Mouse (Mus musculus): ENCODE results near the gene Tlr6. TPM values are rescaled to one million over a fixed set of nuclear protein-coding genes. Genes with fewer than 3 reads are reported as not detected.

Gene Tlr6
- polyA plus RNA-seq, 1 experiment from 2014 or later: 0.57 TPM

- Histone ChIP-seq H3K4me2 (replicated peaks; ENCODE audit: low read depth) (no peak overlapping the region), H3K9ac (ENCODE audit: low read length) (no peak overlapping the region), H3K27ac (replicated peaks) (no peak overlapping the region), H3K9me3 (ENCODE audit: control insufficient read depth, low read length) (no peaks in the 10 kb centered on the region), H3K36me3 (ENCODE audit: control insufficient read depth, insufficient read depth, low read length) (no peaks in the 10 kb centered on the region), H3K4me1 (replicated peaks; ENCODE audit: control insufficient read depth, insufficient read depth) (no peaks in the 10 kb centered on the region), H3K4me3 (ENCODE audit: low read depth, low read length) (no peak overlapping the region), H3K27me3 (ENCODE audit: control insufficient read depth, insufficient read depth, low read length) (no peaks in the 10 kb centered on the region)
- 78% methylated on average over 11 of the region's 11 CpGs for WGBS
- TF ChIP-seq EP300 (optimal IDR thresholded peaks at IDR 0.05): no peak
- no peak for TF ChIP-seq CTCF (IDR thresholded peaks at IDR 0.05; ENCODE audit: low read depth)
- no peak for ATAC-seq (ENCODE audit: low FRiP score, low TSS enrichment)
- no peak for DNase-seq (ENCODE audit: low spot score)
These were observed 42.2 kb downstream of the Tlr6 start for GRCm38 (mm10) chr5:64917721-64918120.

DNA sequence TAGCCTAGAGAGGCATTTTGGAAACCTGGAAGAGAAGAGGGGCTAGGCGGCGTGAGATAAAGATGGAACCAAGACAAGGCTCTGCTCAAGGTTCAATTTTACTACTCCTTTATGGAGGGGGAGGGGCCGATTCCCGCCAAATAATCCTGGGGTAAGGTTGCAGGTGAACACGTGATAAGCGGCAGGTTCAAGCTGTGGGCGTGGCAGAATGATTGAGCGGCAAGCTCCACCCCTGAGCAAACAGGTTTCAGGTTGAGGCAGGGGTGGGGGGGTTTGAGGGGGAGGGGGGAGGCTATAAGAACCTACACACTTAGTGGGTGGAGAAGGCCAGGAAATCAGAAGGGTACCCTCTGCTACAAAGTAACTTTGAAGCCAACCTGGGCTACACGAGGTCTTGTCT, 42.7 kb downstream of the Tlr6 start:
- TF ChIP-seq CTCF (IDR thresholded peaks at IDR 0.05; ENCODE audit: low read depth): no peak
- TF ChIP-seq EP300 (optimal IDR thresholded peaks at IDR 0.05): no peak
- WGBS: 95% methylated on average over 9 of the region's 9 CpGs

GRCm38 (mm10) chr5:64908585-64909284, 51.2 kb downstream of the Tlr6 start:
- H3K9me3 ChIP-seq (ENCODE audit: control insufficient read depth, low read length): no peaks in the 10 kb centered on the region
- WGBS: 61% methylated on average over 6 of the region's 6 CpGs
- H3K36me3 ChIP-seq (ENCODE audit: control insufficient read depth, insufficient read depth, low read length): no peaks in the 10 kb centered on the region
- DNase-seq (ENCODE audit: low spot score) (no peak), ATAC-seq (ENCODE audit: low FRiP score, low TSS enrichment) (no peak)
- no peak overlapping the region for H3K9ac ChIP-seq (ENCODE audit: low read length)
- H3K4me1 ChIP-seq (replicated peaks; ENCODE audit: control insufficient read depth, insufficient read depth): no peaks in the 10 kb centered on the region
- no peak overlapping the region for H3K27ac ChIP-seq (replicated peaks)
- H3K4me2 ChIP-seq (replicated peaks; ENCODE audit: low read depth): no peak overlapping the region
- H3K27me3 ChIP-seq (ENCODE audit: control insufficient read depth, insufficient read depth, low read length): no peaks in the 10 kb centered on the region
- H3K4me3 ChIP-seq (ENCODE audit: low read depth, low read length): no peak overlapping the region
- no peak for TF ChIP-seq EP300 (optimal IDR thresholded peaks at IDR 0.05)
- TF ChIP-seq CTCF (IDR thresholded peaks at IDR 0.05; ENCODE audit: low read depth): no peak

More for the DNA sequence above, 42.7 kb downstream of the Tlr6 start:
- ATAC-seq (ENCODE audit: low FRiP score, low TSS enrichment) (no peak), DNase-seq (ENCODE audit: low spot score) (no peak)
- no peaks in the 10 kb centered on the region for H3K4me1 ChIP-seq (replicated peaks; ENCODE audit: control insufficient read depth, insufficient read depth)
- H3K9me3 ChIP-seq (ENCODE audit: control insufficient read depth, low read length): no peaks in the 10 kb centered on the region
- no peak overlapping the region for H3K27ac ChIP-seq (replicated peaks)
- no peaks in the 10 kb centered on the region for H3K27me3 ChIP-seq (ENCODE audit: control insufficient read depth, insufficient read depth, low read length)
- H3K36me3 ChIP-seq (ENCODE audit: control insufficient read depth, insufficient read depth, low read length): no peaks in the 10 kb centered on the region
- no peak overlapping the region for H3K9ac ChIP-seq (ENCODE audit: low read length)
- no peak overlapping the region for H3K4me2 ChIP-seq (replicated peaks; ENCODE audit: low read depth)
- H3K4me3 ChIP-seq (ENCODE audit: low read depth, low read length): no peak overlapping the region

DNA sequence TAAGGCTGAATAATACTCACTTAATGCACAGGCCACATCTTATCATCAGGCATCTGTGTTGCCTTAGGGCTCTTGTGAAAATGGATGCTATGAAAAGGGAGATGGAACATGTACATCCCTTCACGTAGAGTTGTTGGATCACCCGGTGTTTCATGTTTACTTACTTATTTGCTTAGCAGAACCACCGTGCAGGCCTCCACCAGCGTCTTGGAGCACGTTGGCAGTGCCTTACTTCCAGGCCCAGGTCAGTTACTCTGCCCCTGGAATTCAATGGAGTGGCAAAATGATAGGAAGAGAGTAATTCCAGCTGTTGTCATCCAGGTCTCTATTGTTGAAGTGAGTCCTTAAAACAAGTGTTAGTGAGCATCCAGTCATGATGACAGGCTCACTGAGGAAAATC, 52.0 kb downstream of the Tlr6 start:
- no peak for DNase-seq (ENCODE audit: low spot score)
- WGBS: 76% methylated on average over 5 of the region's 5 CpGs
- Histone ChIP-seq H3K9ac (ENCODE audit: low read length) (no peak overlapping the region), H3K36me3 (ENCODE audit: control insufficient read depth, insufficient read depth, low read length) (no peaks in the 10 kb centered on the region), H3K27ac (replicated peaks) (no peak overlapping the region), H3K27me3 (ENCODE audit: control insufficient read depth, insufficient read depth, low read length) (no peaks in the 10 kb centered on the region), H3K4me3 (ENCODE audit: low read depth, low read length) (no peak overlapping the region), H3K4me1 (replicated peaks; ENCODE audit: control insufficient read depth, insufficient read depth) (no peaks in the 10 kb centered on the region), H3K4me2 (replicated peaks; ENCODE audit: low read depth) (no peak overlapping the region), H3K9me3 (ENCODE audit: control insufficient read depth, low read length) (no peaks in the 10 kb centered on the region)
- no peak for TF ChIP-seq CTCF (IDR thresholded peaks at IDR 0.05; ENCODE audit: low read depth)
- no peak for TF ChIP-seq EP300 (optimal IDR thresholded peaks at IDR 0.05)
- ATAC-seq (ENCODE audit: low FRiP score, low TSS enrichment): no peak

- no peak overlapping the region for H3K4me3 ChIP-seq (ENCODE audit: low read depth, low read length)
- ATAC-seq (ENCODE audit: low FRiP score, low TSS enrichment) (no peak), DNase-seq (ENCODE audit: low spot score) (no peak)
- 74% methylated on average over 13 of the region's 14 CpGs for WGBS
- no peak overlapping the region for H3K27ac ChIP-seq (replicated peaks)
- no peak overlapping the region for H3K4me2 ChIP-seq (replicated peaks; ENCODE audit: low read depth)
- TF ChIP-seq EP300 (optimal IDR thresholded peaks at IDR 0.05) (no peak), CTCF (IDR thresholded peaks at IDR 0.05; ENCODE audit: low read depth) (no peak)
- H3K4me1 ChIP-seq (replicated peaks; ENCODE audit: control insufficient read depth, insufficient read depth): no peaks in the 10 kb centered on the region
- H3K36me3 ChIP-seq (ENCODE audit: control insufficient read depth, insufficient read depth, low read length): no peaks in the 10 kb centered on the region
- no peak overlapping the region for H3K9ac ChIP-seq (ENCODE audit: low read length)
- no peaks in the 10 kb centered on the region for H3K9me3 ChIP-seq (ENCODE audit: control insufficient read depth, low read length)
- no peaks in the 10 kb centered on the region for H3K27me3 ChIP-seq (ENCODE audit: control insufficient read depth, insufficient read depth, low read length)
These were observed 54.2 kb downstream of the Tlr6 start for GRCm38 (mm10) chr5:64905516-64906271.

MicroRNA genes within 50 kb of the gene (microRNA counts, 519-probe panel; counts per million panel counts)
- 3,906 counts per million, percentile 28 among the panel's probes with 10 or more counts for microRNA mmu-miR-574-3p
- microRNA mmu-miR-574-5p: not detected

Small RNA genes lying within 50 kb of the gene (microRNA-seq; reads per million reads assigned to microRNA genes)
- gene Mir574: 254 reads per million, percentile 57 among the genes with 10 or more reads in this experiment

Other genes with a start within 250 kb of the Tlr6 start
- gene Klf3, start 156.7 kb downstream of the Tlr6 start, polyA plus RNA-seq (2015; fragmentation: Nextera tagmentation; extraction: Ambion mirVana): 97.5 and 101 TPM in 2 replicates
- 0.97 and 1.3 TPM in 2 replicates for gene Tlr1, start 26.5 kb downstream of the Tlr6 start, polyA plus RNA-seq (2015; fragmentation: Nextera tagmentation; extraction: Ambion mirVana)
- gene Fam114a1, start 10.0 kb upstream of the Tlr6 start, polyA plus RNA-seq (2015; fragmentation: Nextera tagmentation; extraction: Ambion mirVana): 28.1 and 31.0 TPM in 2 replicates
- gene Tmem156, start 132.0 kb upstream of the Tlr6 start, polyA plus RNA-seq (2015; fragmentation: Nextera tagmentation; extraction: Ambion mirVana): 1.1 and 1.6 TPM in 2 replicates
- gene Klhl5, start 147.4 kb upstream of the Tlr6 start, polyA plus RNA-seq (2015; fragmentation: Nextera tagmentation; extraction: Ambion mirVana): 13.8 and 14.9 TPM in 2 replicates
- 2.4 and 2.7 TPM in 2 replicates for gene Wdr19, start 239.6 kb upstream of the Tlr6 start, polyA plus RNA-seq (2015; fragmentation: Nextera tagmentation; extraction: Ambion mirVana)